Mouse (Mus musculus): ENCODE results near the gene Rprd1b. TPM values are rescaled to one million over a fixed set of nuclear protein-coding genes. Genes with fewer than 3 reads are reported as not detected.
A peak's percentile ranks its signal among the peaks of the same experiment; 100 is the strongest.
"Not testable (repeated sequence)": the region's sequence is repeated elsewhere in the genome, so short reads cannot be mapped to it uniquely, and the experiment has no call there.

The Rprd1b gene
- polyA plus RNA-seq, 2 experiments, result 14.1 to 21.6 TPM

DNA sequence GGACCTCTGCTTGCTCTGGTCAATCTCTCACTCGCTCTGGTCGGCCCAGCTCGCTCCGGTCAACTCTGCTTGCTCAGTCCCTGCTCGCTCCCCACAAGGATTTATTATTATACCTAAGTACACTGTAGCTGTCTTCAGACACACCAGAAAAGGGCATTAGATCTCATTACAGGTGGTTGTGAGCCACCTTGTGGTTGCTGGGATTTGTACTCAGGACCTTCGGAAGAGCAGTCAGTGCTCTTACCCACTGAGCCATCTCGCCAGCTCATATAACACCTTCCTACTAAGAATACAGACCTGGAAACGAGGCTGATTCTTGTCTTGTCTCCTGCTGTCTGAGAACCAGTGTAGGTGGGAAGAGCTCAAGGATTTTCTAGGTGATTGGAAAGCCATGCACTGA lies 27.1 kb downstream of the Rprd1b start:
- not testable (repeated sequence) for H3K9ac ChIP-seq (replicated peaks); H3K9me3 ChIP-seq (ENCODE audit: control insufficient read depth, low read length); ATAC-seq (ENCODE audit: insufficient read depth); H3K27me3 ChIP-seq (ENCODE audit: control insufficient read depth, insufficient read depth, low read length); H3K4me2 ChIP-seq (ENCODE audit: low read depth); H3K4me3 ChIP-seq (ENCODE audit: insufficient read depth in 1 of 2, low read depth in 2 of 2, low read length in 2 of 2); H3K27ac ChIP-seq; DNase-seq (ENCODE audit: low read depth in 3 of 3, low spot score in 3 of 3); H3K4me1 ChIP-seq (replicated peaks; ENCODE audit: control insufficient read depth in 2 of 2, insufficient read depth in 2 of 2, low read length in 1 of 2)
- TF ChIP-seq CTCF (IDR thresholded peaks at IDR 0.05; ENCODE audit: low read depth), result 0 out of 2 replicates have a peak, but pooled peaks have one; percentile 14
- H3K36me3 ChIP-seq (replicated peaks; ENCODE audit: control insufficient read depth, insufficient read depth, low read depth), result peaks cover 48% of the 10 kb centered on the region
- WGBS (ENCODE audit: insufficient replicate concordance), result 90% methylated on average over 8 of the region's 8 CpGs

DNA sequence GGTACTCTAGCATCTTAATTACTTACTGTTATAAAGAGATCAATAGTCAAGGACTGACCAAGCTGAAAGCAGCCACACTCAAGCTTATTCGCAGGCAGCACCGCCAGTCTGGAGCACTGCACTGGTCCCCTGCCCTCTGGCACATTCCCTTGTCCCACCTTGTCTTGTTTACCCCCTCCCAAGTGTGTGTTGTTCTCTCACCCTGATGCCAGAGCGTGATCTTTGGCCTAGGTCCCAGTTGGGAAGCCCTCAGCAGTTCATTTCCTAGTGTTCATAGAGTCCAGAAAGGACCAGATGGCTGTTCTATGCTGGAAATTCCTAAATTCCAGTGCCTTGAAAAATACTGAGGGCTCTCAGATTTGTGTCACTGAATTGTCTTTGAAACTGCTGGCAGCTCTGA lies 28.7 kb downstream of the Rprd1b start:
- peaks cover 48% of the 10 kb centered on the region for H3K36me3 ChIP-seq (replicated peaks; ENCODE audit: control insufficient read depth, insufficient read depth, low read depth)
- no peak overlapping the region for H3K4me3 ChIP-seq (ENCODE audit: insufficient read depth in 1 of 2, low read depth in 2 of 2, low read length in 2 of 2)
- H3K27me3 ChIP-seq (ENCODE audit: control insufficient read depth, insufficient read depth, low read length), result no peaks in the 10 kb centered on the region
- 85% methylated on average over 3 of the region's 3 CpGs for WGBS (ENCODE audit: insufficient replicate concordance)
- no peak for TF ChIP-seq EP300 (IDR thresholded peaks at IDR 0.05; ENCODE audit: low read depth)
- ATAC-seq (ENCODE audit: insufficient read depth) (no peak), DNase-seq (ENCODE audit: low read depth in 3 of 3, low spot score in 3 of 3) (no peak)
- no peak overlapping the region for H3K27ac ChIP-seq
- H3K9me3 ChIP-seq (ENCODE audit: control insufficient read depth, low read length), result no peaks in the 10 kb centered on the region
- H3K4me2 ChIP-seq (ENCODE audit: low read depth), result no peak overlapping the region
- no peaks in the 10 kb centered on the region for H3K4me1 ChIP-seq (replicated peaks; ENCODE audit: control insufficient read depth in 2 of 2, insufficient read depth in 2 of 2, low read length in 1 of 2)
- no peak overlapping the region for H3K9ac ChIP-seq (replicated peaks)

DNA sequence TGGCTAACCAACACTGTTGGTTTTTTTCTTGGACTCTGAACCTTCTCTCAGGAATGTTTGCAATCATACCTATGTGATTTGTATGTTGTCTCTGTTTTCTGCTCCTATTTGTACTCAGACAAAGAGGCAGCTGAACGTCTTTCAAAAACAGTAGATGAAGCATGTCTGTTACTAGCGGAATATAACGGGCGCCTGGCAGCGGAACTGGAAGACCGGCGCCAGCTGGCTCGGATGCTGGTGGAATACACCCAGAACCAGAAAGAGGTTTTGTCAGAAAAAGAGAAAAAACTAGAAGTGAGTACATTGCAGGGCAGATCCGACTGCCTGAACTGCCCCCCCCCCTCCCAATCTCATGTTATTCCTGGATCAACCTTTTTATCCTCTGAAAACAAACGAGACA lies 30.2 kb downstream of the Rprd1b start:
- H3K27me3 ChIP-seq (ENCODE audit: control insufficient read depth, insufficient read depth, low read length), result no peaks in the 10 kb centered on the region
- DNase-seq (ENCODE audit: low read depth in 3 of 3, low spot score in 3 of 3), result no peak
- WGBS (ENCODE audit: insufficient replicate concordance), result 88% methylated on average over 10 of the region's 10 CpGs

DNA sequence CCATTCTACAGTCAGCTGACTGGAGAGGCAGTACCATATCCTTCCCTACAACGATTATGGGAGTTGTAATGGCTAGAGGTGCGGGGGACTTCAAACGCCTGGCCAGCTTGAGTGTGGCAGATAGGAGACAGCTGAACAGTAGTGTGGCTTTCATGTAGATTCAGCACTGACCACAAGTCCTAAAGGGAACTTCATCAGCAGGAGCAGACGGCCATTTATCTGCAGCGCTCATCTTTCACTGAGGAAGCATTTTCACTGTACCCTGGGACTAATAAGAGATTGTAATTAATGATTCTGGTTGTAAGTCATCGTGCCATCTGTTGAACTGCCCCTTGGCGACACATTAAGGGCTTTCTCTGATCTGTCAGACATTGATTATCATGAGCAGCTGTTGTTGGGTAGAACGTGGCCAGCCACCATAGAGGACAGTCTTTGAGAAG lies 31.4 kb downstream of the Rprd1b start:
- DNase-seq (ENCODE audit: low read depth in 3 of 3, low spot score in 3 of 3) (no peak), ATAC-seq (ENCODE audit: insufficient read depth) (no peak)
- no peaks in the 10 kb centered on the region for H3K9me3 ChIP-seq (ENCODE audit: control insufficient read depth, low read length)
- no peak overlapping the region for H3K4me3 ChIP-seq (ENCODE audit: insufficient read depth in 1 of 2, low read depth in 2 of 2, low read length in 2 of 2)
- no peak overlapping the region for H3K4me2 ChIP-seq (ENCODE audit: low read depth)
- H3K27me3 ChIP-seq (ENCODE audit: control insufficient read depth, insufficient read depth, low read length), result no peaks in the 10 kb centered on the region
- WGBS (ENCODE audit: insufficient replicate concordance), result 33% methylated on average over 8 of the region's 8 CpGs
- no peaks in the 10 kb centered on the region for H3K4me1 ChIP-seq (replicated peaks; ENCODE audit: control insufficient read depth in 2 of 2, insufficient read depth in 2 of 2, low read length in 1 of 2)
- H3K36me3 ChIP-seq (replicated peaks; ENCODE audit: control insufficient read depth, insufficient read depth, low read depth), result peaks cover 52% of the 10 kb centered on the region
- H3K9ac ChIP-seq (replicated peaks), result no peak overlapping the region
- no peak overlapping the region for H3K27ac ChIP-seq
- no peak for TF ChIP-seq CTCF (IDR thresholded peaks at IDR 0.05; ENCODE audit: low read depth)
- TF ChIP-seq EP300 (IDR thresholded peaks at IDR 0.05; ENCODE audit: low read depth), result no peak

More for the DNA sequence above, 30.2 kb downstream of the Rprd1b start:
- ATAC-seq (ENCODE audit: insufficient read depth), result no peak
- no peak for TF ChIP-seq EP300 (IDR thresholded peaks at IDR 0.05; ENCODE audit: low read depth)
- no peak for TF ChIP-seq CTCF (IDR thresholded peaks at IDR 0.05; ENCODE audit: low read depth)
- H3K4me3 ChIP-seq (ENCODE audit: insufficient read depth in 1 of 2, low read depth in 2 of 2, low read length in 2 of 2), result no peak overlapping the region
- no peak overlapping the region for H3K27ac ChIP-seq
- no peaks in the 10 kb centered on the region for H3K9me3 ChIP-seq (ENCODE audit: control insufficient read depth, low read length)
- H3K9ac ChIP-seq (replicated peaks), result no peak overlapping the region
- no peak overlapping the region for H3K4me2 ChIP-seq (ENCODE audit: low read depth)
- no peaks in the 10 kb centered on the region for H3K4me1 ChIP-seq (replicated peaks; ENCODE audit: control insufficient read depth in 2 of 2, insufficient read depth in 2 of 2, low read length in 1 of 2)
- H3K36me3 ChIP-seq (replicated peaks; ENCODE audit: control insufficient read depth, insufficient read depth, low read depth), result peaks cover 47% of the 10 kb centered on the region

DNA sequence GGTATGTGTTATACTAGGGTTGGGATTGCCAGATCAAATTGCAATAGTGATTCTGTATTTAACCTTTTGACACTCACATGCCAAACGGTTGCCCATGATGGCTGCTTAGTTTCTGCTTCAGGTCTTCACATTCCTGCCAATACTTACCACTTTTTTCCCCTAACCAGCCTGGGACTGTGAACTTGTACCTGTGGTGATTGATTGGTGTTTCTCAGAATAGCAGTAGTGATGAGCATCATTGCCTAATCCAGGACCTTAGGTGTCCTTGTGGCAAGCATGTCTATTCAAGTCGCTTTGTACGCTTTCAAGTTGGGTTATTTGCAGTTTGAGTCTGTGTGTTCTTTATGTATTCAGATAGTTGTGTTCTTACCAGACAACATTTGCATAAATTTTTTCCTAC lies 34.7 kb downstream of the Rprd1b start:
- no peak for TF ChIP-seq EP300 (IDR thresholded peaks at IDR 0.05; ENCODE audit: low read depth)
- Histone ChIP-seq H3K4me2 (ENCODE audit: low read depth) (no peak overlapping the region), H3K36me3 (replicated peaks; ENCODE audit: control insufficient read depth, insufficient read depth, low read depth) (peaks cover 62% of the 10 kb centered on the region), H3K4me1 (replicated peaks; ENCODE audit: control insufficient read depth in 2 of 2, insufficient read depth in 2 of 2, low read length in 1 of 2) (no peaks in the 10 kb centered on the region), H3K27me3 (ENCODE audit: control insufficient read depth, insufficient read depth, low read length) (no peaks in the 10 kb centered on the region), H3K9ac (replicated peaks) (no peak overlapping the region), H3K27ac (no peak overlapping the region), H3K9me3 (ENCODE audit: control insufficient read depth, low read length) (no peaks in the 10 kb centered on the region), H3K4me3 (ENCODE audit: insufficient read depth in 1 of 2, low read depth in 2 of 2, low read length in 2 of 2) (no peak overlapping the region)
- ATAC-seq (ENCODE audit: insufficient read depth), result no peak
- DNase-seq (ENCODE audit: low read depth in 3 of 3, low spot score in 3 of 3), result no peak
- 87% methylated on average over 3 of the region's 3 CpGs for WGBS (ENCODE audit: insufficient replicate concordance)

Data from liver, embryonic 14.5 days (tissue).